Mouse (Mus musculus): ENCODE results near the gene Gm11060. TPM values are rescaled to one million over a fixed set of nuclear protein-coding genes. Genes with fewer than 3 reads are reported as not detected.

The Gm11060 gene
- not detected for total RNA-seq (2021)

DNA sequence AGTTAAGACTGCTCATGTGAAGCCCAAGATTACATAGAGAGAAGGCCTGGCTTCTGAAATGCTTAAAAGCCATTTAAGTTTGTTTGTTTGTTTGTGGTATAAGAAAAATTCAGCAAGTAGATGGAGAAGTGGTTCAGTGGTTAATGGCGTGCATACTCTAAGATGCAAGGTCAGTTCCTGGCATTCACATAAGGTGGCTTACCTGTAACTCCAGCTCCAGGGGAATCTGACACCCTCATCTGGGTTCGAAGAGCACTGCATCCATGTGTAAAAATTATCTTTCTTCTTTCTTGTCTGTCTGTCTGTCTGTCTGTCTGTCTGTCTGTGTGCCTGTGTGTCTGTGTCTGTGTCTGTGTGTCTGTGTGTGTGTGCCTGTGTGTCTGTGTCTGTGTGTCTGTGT lies at the start of gene Gm11060:
TSS of gene Gm11060 (plus strand) at position 301 of the 400 bp plus-strand sequence.
- DNase-seq (ENCODE audit: low spot score in 2 of 2): no peak

DNA sequence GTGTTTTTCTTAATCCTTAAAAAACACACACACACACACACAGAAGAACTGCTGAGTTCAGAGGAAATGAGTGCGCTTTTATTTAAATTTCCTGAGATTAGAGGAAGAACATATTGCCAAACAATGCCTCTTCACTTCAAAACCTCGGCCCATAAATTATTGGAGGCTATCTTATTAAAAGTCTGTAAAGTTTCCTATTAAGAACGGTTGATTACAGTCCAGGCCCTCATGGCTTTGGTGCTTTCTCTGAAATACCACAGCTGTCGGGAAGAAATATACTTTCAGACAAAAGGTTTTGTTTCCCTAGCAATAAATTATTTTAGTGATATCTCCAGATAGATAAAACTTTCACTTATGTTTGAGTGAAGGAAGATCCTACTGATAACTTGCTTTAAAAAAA lies 48.7 kb upstream of the Gm11060 start:
- intact Hi-C loops (cut with DNase I): no loop called here
- DNase-seq (ENCODE audit: low spot score in 2 of 2): no peak

More for the DNA sequence above, at the start of gene Gm11060:
- intact Hi-C loops (cut with DNase I): no loop called here

DNA sequence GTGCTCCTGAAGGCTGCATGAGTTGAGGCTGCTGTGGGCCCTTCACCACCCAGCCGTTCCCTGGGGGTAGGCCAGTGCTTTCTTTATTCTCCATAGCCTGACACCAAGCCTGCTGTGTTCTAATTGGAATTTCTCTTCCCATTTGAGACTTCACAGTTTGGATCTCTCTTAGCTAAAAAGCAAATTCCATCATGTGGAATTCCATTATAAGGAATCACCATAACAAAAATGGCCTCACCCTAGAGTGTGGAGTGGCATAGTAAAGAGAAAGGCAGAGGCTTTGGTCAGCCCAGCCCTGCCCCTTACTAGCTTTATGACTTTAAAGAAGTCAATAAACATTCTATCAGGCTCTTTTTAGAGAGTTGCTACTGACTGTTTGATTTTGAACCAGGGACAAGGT lies 43.5 kb upstream of the Gm11060 start:
- no peak for DNase-seq (ENCODE audit: low spot score in 2 of 2)
- intact Hi-C loops (cut with DNase I): no loop called here

DNA sequence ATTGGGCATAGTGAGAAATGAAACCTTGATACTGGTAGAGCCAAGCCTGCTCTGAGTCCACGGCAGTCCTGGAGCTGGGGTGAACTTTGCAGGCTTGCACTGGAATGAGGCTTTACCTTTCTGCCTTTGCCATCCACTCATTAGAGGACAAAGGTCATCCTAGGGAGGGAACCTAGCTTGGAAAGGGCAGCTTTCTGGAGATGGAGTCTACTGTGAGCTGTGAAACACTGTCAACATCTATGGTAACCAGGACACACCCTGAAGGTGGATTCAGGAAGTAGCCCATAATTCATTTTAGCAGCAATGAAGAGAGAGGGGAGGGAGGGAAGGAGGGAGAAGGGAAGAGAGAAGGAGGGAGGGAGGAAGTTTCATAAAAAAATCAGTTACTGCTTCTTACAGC lies 36.3 kb upstream of the Gm11060 start:
- DNase-seq (ENCODE audit: low spot score in 2 of 2): no peak
- intact Hi-C loops (cut with DNase I): no loop called here

DNA sequence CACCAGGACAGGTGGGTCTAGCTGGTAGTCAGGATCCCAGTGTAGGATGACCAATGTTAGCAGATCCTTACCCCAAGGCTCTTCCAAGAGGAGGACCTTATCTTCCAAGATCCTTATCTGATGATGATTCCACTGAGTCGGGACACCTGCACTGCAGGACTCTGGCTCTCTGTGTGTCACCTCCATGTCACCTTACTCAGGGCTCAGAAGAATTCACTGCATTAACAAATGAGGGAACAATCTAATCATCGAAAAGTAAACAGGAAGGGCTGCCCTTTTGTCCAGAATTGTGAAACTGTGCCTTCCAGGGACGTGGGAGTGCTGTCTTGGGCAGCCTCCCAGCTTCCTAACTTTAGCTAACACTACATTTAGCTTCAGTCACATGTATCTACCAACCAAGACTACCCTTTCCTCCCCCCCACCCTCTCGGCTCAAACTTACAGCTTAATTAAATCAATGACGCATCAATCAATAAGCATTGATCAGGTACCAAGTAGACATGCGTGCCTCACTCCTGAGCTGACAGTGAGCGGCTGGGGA lies 33.2 kb upstream of the Gm11060 start:
- intact Hi-C loops (cut with DNase I): no loop called here
- peak; percentile 5 to 8 for DNase-seq (ENCODE audit: low spot score in 2 of 2)

DNA sequence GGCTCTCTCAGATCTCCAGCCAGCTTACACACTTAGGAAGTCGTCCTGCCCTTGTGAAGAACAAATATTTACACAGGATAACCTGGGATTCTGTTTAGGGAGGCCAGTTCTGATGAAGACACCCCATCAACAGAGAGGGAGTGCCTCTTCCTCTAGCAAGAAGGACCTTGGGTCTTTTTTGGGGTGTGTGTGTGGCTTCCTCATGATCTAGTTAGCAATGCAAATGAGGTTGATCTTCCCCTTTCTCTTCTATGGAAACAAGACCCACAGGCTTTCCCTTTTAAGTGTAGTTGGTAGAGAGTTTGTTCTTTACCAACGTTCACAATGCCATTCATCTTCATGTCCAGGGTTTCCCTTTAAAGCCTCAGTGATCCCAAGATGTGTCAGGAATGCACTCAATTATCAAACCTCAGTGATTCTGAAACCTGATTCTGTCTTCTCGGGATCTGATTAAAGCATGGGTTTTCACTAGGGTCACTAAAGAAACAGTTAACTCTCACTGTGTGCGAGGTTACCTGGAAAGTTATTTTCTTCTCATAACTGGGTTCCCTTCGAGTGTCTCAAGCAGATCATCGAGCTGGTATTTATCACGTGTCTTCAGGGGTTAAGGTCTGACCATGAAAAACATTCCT lies 29.0 kb upstream of the Gm11060 start:
- intact Hi-C loops (cut with DNase I): no loop called here
- no peak for DNase-seq (ENCODE audit: low spot score in 2 of 2)

DNA sequence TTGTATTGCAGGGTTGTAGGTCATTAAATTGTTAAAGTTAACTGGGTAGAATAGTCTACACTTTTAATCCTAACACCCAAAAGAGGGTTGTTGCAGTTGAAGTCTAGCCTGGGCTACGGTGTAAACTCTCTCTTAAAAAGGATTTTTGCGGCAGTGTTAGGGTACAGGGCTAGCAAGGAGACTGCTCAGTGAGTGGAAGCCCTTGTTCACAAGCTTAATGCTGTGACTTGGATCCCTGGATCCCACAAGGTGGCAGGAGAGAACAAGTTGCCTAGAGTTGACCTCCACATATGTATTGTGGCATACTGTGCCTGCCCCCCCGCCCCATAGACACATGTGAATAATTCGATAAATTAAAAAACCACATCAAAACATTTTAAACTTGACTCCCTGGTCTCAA lies 19.3 kb upstream of the Gm11060 start:
- intact Hi-C loops (cut with DNase I): no loop called here
- DNase-seq (ENCODE audit: low spot score in 2 of 2): no peak

DNA sequence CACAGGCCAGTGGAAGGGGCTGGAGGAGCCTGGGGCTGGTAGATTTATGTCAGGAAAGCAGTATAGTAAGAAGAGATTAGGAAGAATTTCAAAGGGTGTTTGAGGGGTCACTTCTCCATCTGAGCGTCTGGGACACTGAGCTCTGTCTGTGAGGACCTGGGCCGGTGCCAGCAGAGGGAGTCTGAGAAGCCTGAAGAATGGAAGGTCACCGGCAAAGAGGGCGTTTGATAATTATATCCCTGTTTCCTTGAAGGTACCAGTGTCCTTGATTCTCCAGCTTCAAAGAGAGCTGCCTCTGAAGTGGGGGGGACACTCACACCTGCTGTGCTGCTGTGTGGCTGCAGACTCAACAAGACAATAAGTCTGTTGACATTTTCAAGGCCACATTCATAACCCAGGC lies 17.6 kb upstream of the Gm11060 start:
- DNase-seq (ENCODE audit: low spot score in 2 of 2): no peak
- intact Hi-C loops (cut with DNase I): no loop called here

DNA sequence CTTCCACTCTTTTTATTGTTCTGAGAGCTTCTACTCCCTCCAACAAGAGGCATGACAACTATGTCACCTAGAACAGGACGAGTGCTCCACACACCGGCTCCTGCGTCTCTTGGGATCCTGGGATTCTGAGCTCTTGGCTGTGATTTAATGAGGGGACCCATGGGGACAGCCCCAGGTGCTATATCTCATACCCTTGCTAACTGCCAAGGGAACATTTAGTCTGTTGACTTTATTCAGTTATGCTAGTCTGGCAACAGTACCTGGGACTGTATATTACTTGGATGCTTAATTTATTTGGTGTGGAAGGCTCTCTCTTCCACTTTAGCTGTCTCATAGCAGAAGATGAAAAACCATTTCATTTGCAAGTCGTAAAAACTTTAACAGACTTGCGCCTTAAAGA lies 16.0 kb upstream of the Gm11060 start:
- intact Hi-C loops (cut with DNase I): no loop called here
- DNase-seq (ENCODE audit: low spot score in 2 of 2): no peak

DNA sequence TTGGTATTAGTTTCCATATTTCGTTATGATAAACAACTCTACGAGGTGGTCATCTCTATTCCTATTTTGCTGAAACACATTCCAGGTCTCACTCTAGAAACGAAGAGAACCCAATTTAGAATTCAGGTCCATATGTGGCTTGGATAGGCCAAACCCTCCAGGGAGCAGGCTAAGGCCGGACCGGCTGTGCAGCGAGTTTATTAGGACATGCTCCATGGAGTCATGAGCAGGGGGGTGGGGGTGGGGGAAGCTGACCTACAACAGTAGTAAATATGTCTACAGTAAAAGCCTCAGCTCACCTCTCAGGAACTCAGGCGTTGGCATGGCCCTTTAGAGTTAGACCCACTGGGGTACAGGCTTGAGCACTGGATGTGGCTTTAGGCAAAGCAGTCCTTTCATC lies 14.7 kb upstream of the Gm11060 start:
- DNase-seq (ENCODE audit: low spot score in 2 of 2): no peak
- intact Hi-C loops (cut with DNase I): no loop called here

DNA sequence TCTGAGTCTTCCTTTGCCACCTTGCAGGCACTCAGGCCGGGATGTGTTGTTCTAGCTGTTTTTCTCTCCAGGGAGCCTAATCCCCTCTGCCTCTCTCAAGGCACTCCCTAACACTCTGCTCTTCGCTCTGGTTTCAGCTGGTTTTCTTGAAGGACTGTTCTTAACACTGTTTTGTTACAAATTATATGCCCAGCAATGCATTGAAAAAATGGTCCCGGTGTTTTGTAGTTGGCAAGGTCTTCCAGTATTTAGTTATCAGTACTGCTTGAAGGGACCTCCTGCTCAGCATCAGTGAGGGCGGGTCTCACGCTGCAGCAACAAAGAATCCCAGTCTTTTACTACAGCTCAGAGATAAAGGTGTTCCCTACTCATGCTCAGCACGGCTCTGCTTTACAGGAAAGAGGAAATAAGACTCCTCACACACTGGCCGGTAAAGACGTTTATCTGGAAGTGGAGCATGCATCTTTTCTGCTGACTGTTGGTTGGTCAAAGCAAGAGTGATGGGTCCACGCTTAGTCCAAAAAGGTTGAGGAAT lies 9.5 kb upstream of the Gm11060 start:
- no peak for DNase-seq (ENCODE audit: low spot score in 2 of 2)
- intact Hi-C loops (cut with DNase I): no loop called here

DNA sequence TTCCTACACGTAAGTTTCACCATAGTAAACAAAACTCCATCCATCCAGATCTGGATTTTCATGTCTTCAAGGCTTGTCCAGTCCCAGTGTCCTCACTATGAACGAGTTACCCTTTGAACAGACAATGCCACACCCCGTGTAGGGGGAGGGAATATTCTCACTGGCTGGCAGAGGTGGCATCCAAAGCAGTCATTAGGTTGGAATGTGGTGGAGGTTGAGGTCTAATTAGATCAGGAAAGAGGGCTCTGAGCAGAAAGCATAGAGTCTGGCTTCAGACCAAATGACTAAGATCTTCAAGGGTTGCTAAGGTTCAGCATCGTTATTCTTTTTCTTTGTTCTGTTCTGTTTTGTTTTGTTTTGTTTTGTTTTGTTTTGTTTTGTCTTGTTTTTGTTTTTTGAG lies 7.8 kb upstream of the Gm11060 start:
- intact Hi-C loops (cut with DNase I): no loop called here

DNA sequence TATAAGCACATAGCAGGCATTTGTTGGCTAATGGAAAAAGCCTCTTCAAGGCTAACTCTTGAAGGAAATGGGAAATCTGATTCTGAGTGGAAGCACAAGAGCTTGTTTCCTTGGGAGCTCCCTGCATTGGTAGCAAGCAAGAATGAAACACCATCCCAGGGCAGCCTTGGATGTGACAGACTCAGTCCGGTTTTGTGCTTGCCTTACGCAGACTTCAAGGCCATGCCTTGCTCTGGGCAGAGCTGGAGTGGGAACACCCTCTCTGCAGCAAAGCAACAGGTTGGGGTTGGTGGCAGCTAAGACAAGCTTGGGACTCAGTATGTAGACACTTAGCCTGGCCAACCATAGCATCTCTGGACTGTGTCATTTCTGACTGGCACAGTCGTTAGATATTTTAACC lies 5.7 kb upstream of the Gm11060 start:
- intact Hi-C loops (cut with DNase I): no loop called here
- DNase-seq (ENCODE audit: low spot score in 2 of 2): no peak

More for the DNA sequence above, 7.8 kb upstream of the Gm11060 start:
- no peak for DNase-seq (ENCODE audit: low spot score in 2 of 2)

DNA sequence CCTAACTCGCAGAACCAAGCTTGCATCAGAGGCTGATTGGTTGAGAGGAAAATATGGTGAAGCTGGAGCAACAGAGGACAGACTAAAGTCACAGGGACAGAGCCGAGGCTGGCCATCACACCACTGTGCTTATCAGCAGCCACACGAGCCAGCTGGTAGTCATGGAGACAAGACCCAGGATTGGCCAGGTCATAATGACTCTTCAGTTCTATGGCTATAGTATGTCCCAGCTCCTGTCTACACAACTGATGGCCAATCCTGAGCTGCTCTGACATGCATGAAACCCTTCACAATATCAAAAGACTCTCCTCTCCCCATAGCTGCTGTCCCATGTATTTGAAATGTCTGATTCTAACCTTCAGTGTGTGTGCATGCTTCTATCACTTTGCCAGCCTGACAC lies 3.8 kb upstream of the Gm11060 start:
- DNase-seq (ENCODE audit: low spot score in 2 of 2): no peak
- intact Hi-C loops (cut with DNase I): no loop called here

DNA sequence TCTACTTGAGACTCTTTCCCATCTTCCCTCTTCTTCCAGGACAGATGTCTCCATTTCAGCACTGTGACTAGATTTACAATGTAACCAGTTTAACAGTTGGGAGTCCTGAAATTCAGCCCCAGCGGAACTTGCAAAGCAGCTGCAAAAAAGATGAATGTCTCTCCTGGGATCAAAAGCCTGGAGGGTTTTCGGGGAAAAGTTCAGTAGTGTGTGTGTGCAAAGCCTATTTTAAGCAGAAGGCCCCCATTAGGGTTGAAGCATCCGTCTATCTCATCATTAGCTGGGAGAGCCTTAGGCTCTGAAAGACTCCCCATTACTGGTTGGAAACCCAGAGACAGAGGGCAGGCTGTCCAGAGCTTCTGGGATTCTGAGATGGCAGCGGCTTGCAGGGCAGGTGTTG lies 2.7 kb upstream of the Gm11060 start:
- no peak for DNase-seq (ENCODE audit: low spot score in 2 of 2)
- intact Hi-C loops (cut with DNase I): no loop called here

DNA sequence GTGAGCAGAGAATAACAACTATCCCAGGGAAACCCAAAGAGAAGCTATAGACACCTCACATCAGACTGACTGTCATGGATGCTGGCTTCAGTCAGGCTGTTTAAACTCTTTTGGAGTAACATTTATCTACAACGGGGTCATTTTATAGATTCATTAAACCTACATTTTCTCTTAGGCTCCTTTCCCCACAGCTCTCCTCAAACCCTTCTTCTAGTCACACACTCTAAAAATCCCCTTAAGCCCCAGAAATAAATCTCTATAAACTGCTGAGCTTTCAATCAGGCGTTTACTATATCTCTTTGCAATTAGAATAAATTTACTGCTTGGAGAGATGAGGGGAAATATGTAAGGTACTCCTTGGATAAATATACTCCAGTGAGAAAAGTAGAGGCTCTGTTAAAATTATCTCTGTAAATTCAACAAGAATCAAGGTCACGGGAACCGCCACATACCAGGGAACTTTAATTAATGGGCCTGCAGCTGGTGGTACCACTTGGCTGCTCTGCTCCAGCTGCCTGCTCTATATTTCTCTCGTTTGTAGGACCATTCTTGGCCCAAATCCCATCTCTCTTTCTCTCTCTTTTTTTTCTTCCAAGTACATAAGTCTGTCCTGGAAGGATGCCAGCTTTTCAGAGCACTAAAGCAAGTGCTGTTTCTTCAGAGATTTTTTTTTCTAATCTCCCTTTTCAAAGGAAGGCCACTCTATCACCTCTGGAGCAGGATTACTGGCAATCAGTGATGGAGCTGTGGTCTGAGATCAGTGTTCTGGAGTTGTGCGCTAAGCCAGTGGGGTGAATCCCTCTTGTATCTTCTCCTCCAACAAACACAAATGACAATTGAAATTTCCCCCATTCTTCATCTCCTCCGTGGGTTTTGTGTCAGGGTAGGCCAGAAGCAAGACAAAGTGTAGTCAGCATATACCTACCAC lies 2.0 kb upstream of the Gm11060 start:
- DNase-seq (ENCODE audit: low spot score in 2 of 2): peak in 1 of 2 experiments; percentile 10
- intact Hi-C loops (cut with DNase I): no loop called here

DNA sequence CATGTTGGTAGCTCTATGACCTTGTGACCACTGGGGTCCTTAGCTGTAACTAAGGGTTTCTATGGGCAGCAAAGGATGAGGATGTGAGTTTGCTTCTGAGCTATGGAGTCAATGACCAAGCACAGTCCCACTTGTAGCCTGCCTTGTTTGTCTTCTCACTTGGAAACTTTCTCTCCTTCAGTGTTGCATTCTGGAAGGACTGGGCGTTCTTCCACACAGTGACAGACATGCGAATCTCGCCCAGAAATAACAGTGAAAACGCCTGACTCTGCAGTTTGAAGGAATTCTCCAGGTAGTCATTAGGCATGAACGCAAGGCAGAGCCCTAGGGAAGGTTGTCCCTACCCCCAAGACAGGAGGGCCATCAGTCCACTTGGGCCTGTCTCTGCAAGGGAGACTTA lies 827 bp upstream of the Gm11060 start:
- intact Hi-C loops (cut with DNase I): no loop called here
- no peak for DNase-seq (ENCODE audit: low spot score in 2 of 2)

DNA sequence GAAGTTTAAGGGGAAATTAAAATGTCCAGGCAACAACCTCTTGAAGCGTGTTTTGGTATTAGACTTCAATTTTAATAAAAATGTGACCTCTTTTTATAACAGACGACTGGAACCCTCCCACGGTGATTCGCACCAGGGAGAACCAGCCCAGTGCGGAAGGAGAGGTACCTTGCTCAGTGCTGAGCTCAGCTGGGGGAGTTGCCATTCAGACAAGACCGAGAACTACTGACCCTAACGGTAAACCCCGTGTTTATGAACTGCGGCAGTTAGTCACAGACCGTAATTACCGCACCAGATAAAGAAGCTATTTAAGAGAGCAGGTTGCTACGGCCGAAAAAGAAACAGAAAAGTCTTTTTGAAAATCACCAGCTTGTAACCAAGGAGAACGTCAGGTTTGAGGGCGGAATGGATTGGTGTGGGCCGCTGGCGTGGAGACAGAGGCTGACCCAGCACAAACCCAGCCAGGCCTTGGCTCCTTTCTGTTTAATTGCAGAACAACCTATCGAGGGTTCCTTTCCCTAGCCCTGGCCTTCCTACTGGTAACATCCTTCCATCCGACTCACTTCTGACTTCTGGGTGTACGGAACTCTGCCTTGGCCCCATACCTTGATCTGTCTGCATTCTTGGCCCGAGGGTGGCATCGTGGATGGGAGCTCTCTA lies 5.6 kb downstream of the Gm11060 start:
- DNase-seq (ENCODE audit: low spot score in 2 of 2): no peak
- intact Hi-C loops (cut with DNase I): no loop called here

DNA sequence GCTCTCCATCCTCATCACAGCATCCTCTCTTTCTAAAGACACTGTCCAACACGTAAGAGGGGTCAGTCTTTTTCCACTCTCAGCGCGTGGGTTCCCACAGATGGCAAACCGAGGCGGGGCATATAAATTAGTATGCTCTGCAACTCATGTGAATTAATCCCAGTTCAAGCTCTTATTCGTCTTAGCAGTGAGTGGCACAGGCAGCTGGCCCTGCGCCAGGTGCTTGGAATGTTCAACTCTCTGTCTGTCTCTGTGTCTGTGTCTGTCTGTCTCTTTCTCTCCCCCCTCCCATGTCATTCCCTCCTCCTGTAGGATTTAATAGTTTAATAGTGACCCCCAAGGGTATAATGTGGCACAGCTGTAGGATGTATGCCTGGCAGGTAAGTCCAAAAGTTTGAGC lies 7.6 kb downstream of the Gm11060 start:
- no peak for DNase-seq (ENCODE audit: low spot score in 2 of 2)
- intact Hi-C loops (cut with DNase I): no loop called here

DNA sequence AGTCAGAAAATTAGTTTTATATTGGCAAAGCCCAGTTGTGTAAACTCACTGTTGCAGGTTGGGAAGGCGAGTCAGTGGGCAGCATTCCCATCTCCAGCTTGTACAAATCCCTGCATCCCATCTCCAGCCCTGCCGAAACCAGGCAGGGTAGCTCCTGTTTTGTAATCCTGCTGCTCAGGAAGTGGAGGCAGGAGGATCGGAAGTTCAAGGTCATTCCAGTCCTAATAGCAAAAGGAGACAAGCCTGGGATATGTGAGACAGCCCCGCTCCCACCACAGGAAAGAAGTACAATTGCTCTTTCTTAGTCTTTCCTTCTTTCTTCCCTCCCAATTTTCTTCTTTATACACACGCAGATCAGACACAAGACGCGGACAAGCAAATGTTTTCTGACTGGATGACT lies 8.7 kb downstream of the Gm11060 start:
- DNase-seq (ENCODE audit: low spot score in 2 of 2): no peak
- intact Hi-C loops (cut with DNase I): no loop called here

All from left cerebral cortex, postnatal 36 days (tissue).